Mouse (Mus musculus) kidney, adult 18-20 months (tissue): ENCODE results near the gene 1810065E05Rik.

Source experiments
- DNase-seq: peaks from one replicate; pipeline ENCODE4 v3.0.0; 2021

1810065E05Rik gene

GRCm38 (mm10) chr11:58420815-58421214 is at the start of gene 1810065E05Rik:
Gene 1810065E05Rik, plus strand, starts transcription at chr11:58421111.
- DNase-seq = no peak

- no peak for DNase-seq
These were observed 43.6 kb upstream of the 1810065E05Rik start for GRCm38 (mm10) chr11:58377273-58377672.

GRCm38 (mm10) chr11:58377686-58378085 is 43.2 kb upstream of the 1810065E05Rik start:
- DNase-seq = no peak

- DNase-seq = no peak
These were observed 42.1 kb upstream of the 1810065E05Rik start, which contains the start of gene Lypd8 for GRCm38 (mm10) chr11:58378763-58379278. Gene Lypd8, plus strand, starts transcription at chr11:58379043.

GRCm38 (mm10) chr11:58379516-58379915 is 41.4 kb upstream of the 1810065E05Rik start:
- DNase-seq = no peak

- no peak for DNase-seq
These were observed 38.4 kb upstream of the 1810065E05Rik start for GRCm38 (mm10) chr11:58382471-58382870.

- no peak for DNase-seq
These were observed 20.8 kb upstream of the 1810065E05Rik start for GRCm38 (mm10) chr11:58399985-58400645.

- no peak for DNase-seq
These were observed 20.3 kb upstream of the 1810065E05Rik start for GRCm38 (mm10) chr11:58400655-58401054.

GRCm38 (mm10) chr11:58408066-58408465 is 12.8 kb upstream of the 1810065E05Rik start:
- peak; percentile 8 for DNase-seq

GRCm38 (mm10) chr11:58418336-58418735 is 2.6 kb upstream of the 1810065E05Rik start:
- no peak for DNase-seq

GRCm38 (mm10) chr11:58432259-58432658 is 11.3 kb downstream of the 1810065E05Rik start, which contains the start of gene Gm12253:
Gene Gm12253, plus strand, starts transcription at chr11:58432559.
- no peak for DNase-seq

GRCm38 (mm10) chr11:58437866-58438265 is 17.0 kb downstream of the 1810065E05Rik start:
- no peak for DNase-seq

- DNase-seq = no peak
These were observed 31.8 kb downstream of the 1810065E05Rik start, which contains the start of gene Lypd9 for GRCm38 (mm10) chr11:58452759-58453158. Gene Lypd9, minus strand, starts transcription at chr11:58452923.

GRCm38 (mm10) chr11:58453592-58453991 is 32.7 kb downstream of the 1810065E05Rik start:
- no peak for DNase-seq

GRCm38 (mm10) chr11:58462170-58462569 is 41.3 kb downstream of the 1810065E05Rik start, which contains the start of gene Olfr30:
Gene Olfr30, minus strand, starts transcription at chr11:58462270.
- DNase-seq = no peak
